Mouse (Mus musculus): Measurements from ENCODE around the gene Insl3. TPM values are rescaled to one million over a fixed set of nuclear protein-coding genes. Genes with fewer than 3 reads are reported as not detected.
A peak's percentile ranks its signal among the peaks of the same experiment; 100 is the strongest.

The Insl3 gene
- polyA plus RNA-seq, 1 experiment from 2014 or later, result 1.0 TPM

DNA sequence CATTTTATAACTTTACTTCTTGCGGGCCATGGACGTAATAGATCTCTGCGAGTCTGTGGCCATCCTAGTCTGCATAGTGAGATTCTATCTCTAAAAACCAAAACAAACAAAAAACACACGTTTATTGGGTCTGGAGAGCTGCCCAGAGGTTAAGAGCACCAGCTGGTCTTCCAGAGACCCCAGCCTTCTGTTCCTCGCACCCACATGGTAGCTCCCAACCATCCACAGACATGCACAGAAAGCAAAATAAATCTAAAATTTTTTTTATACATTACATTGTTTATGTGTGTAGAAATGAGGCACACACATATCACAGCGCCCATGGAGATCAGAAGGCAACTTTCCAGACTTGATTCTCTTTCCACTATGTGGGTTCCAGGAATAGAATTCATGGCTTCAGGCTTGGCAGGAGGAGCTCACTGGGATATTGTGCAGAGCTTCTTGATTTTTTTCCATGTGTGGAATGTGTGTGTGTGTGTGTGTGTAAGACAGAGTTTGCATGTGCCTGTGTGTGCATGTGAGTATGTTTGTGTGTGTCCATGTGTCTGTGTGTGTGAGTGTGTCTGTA is 16.8 kb upstream of the Insl3 start:
- Histone ChIP-seq H3K4me3 (ENCODE audit: low read depth, low read length) (peak overlapping the region; percentile 50), H3K9ac (ENCODE audit: low read depth, low read length) (peak overlapping the region; percentile 49; the same call in 1 of the 2 replicates), H3K27ac (replicated peaks; ENCODE audit: low read depth, low read length) (no peak overlapping the region; the same call in 1 of the 2 replicates), H3K4me1 (ENCODE audit: control insufficient read depth, insufficient read depth, low read length) (peaks cover 12% of the 10 kb centered on the region; the same call in 1 of the 2 replicates), H3K36me3 (ENCODE audit: control insufficient read depth, insufficient read depth, low read length) (no peaks in the 10 kb centered on the region), H3K9me3 (ENCODE audit: control insufficient read depth, low read length) (no peaks in the 10 kb centered on the region), H3K27me3 (replicated peaks; ENCODE audit: control insufficient read depth, insufficient read depth, low read length) (peaks cover 27% of the 10 kb centered on the region), H3K4me2 (ENCODE audit: low read depth, low read length) (peak overlapping the region; percentile 97)
- 59% methylated on average over 6 of the region's 6 CpGs for WGBS
- DNase-seq (ENCODE audit: low spot score), result no peak
- ATAC-seq (ENCODE audit: low read depth), result no peak

DNA sequence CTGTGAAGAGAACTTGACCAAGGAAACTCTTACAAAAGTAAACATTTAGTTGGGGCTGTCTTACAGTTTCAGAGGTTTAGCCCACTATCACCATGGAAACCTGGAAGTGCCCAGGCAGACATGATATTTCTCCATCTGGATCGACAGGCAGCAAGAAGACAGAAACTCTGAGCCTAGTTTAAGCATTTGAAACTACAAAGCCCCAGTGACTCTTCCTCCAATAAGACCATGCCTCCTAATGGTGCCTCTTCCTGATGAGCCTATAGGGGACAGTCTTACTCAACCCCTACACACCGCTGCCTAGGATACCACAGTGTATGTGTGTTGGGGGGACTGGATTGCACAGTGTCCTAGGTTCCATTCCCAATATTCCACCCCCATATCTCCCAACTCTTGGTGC is 14.9 kb upstream of the Insl3 start:
- 72% methylated on average over 2 of the region's 2 CpGs for WGBS
- no peak for ATAC-seq (ENCODE audit: low read depth)
- peaks cover 36% of the 10 kb centered on the region for H3K27me3 ChIP-seq (replicated peaks; ENCODE audit: control insufficient read depth, insufficient read depth, low read length)

DNA sequence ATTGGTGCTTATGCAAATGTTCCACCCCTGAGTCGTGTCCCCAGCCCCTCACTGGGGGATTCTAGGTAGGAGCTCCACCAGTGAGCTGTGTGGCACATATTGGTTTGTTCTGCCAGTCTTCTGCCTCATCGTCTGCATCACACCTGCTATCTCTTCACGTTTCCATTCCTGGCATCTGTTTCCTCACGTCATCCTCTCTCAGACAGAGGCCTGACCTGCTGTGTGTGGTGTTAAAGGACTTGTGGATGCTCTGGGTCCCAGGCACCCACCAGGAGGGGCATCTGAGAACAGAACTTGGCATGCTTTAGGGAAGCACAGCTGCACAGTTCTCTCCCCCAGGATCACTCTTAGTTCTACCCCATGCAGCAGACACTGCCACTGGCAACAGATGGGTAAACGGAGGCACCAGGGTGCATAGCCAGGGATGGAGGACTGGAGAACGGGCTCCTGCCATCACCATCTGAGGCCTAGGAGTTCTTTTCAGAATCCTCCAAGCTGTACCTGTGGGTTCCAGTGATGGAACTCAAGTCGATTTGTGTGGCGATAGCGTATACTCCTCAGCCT is 13.5 kb upstream of the Insl3 start:
- WGBS, result 35% methylated on average over 9 of the region's 9 CpGs
- Histone ChIP-seq H3K27ac (replicated peaks; ENCODE audit: low read depth, low read length) (no peak overlapping the region), H3K27me3 (replicated peaks; ENCODE audit: control insufficient read depth, insufficient read depth, low read length) (peaks cover 44% of the 10 kb centered on the region), H3K9ac (ENCODE audit: low read depth, low read length) (no peak overlapping the region), H3K36me3 (ENCODE audit: control insufficient read depth, insufficient read depth, low read length) (no peaks in the 10 kb centered on the region), H3K4me2 (ENCODE audit: low read depth, low read length) (peak overlapping the region; percentile 88; the same call in 1 of the 2 replicates), H3K4me3 (ENCODE audit: low read depth, low read length) (peak overlapping the region; percentile 61; the same call in 1 of the 2 replicates), H3K9me3 (ENCODE audit: control insufficient read depth, low read length) (no peaks in the 10 kb centered on the region), H3K4me1 (ENCODE audit: control insufficient read depth, insufficient read depth, low read length) (peaks cover 15% of the 10 kb centered on the region; the same call in 1 of the 2 replicates)
- no peak for ATAC-seq (ENCODE audit: low read depth)
- DNase-seq (ENCODE audit: low spot score), result no peak

More for the DNA sequence above, 14.9 kb upstream of the Insl3 start:
- H3K9ac ChIP-seq (ENCODE audit: low read depth, low read length), result no peak overlapping the region
- H3K36me3 ChIP-seq (ENCODE audit: control insufficient read depth, insufficient read depth, low read length), result no peaks in the 10 kb centered on the region
- DNase-seq (ENCODE audit: low spot score), result no peak
- no peak overlapping the region for H3K4me2 ChIP-seq (ENCODE audit: low read depth, low read length)
- peaks cover 12% of the 10 kb centered on the region; the same call in 1 of the 2 replicates for H3K4me1 ChIP-seq (ENCODE audit: control insufficient read depth, insufficient read depth, low read length)
- H3K27ac ChIP-seq (replicated peaks; ENCODE audit: low read depth, low read length), result no peak overlapping the region
- no peak overlapping the region for H3K4me3 ChIP-seq (ENCODE audit: low read depth, low read length)
- no peaks in the 10 kb centered on the region for H3K9me3 ChIP-seq (ENCODE audit: control insufficient read depth, low read length)

DNA sequence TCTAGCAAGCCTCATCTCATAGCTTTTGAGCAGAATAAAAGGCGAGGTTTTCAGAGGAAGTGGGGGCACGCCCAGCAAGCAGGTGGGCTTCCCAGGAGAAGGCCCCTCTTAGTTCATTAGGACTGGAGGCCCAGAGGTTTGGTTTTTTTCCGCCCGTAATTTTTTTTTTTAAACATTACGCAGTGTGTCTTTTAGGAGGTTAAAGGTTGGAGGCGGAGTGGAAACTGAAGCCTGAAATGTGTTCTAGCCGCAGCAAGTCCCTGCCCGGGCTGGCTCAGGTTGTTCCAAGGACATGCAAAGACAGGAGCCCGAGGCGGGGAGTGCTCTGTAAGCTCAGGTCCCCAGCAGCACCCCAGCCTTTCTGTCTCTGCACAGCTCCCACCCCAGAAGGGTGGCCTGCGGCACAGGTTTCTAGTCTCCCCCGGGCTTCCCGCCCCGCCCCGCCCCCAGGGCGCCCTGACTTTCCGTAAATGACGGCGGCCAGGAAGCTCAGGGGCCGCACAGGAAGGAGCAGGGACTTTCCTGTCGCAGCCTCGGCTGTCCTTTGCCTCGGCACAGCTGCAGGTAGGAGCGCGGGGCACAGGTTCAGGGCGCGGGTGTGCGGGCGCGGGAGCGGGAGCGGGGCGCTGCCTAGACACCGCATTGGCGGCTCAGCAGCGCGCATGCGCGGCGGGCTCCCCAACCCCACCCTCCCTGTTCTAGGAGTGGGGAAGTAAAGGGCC is 12.8 kb upstream of the Insl3 start, which contains the start of gene Jak3:
Gene Jak3, plus strand, starts transcription at position 277 of the 722 bp plus-strand sequence.
- ATAC-seq (ENCODE audit: low read depth) (peak; percentile 42), DNase-seq (ENCODE audit: low spot score) (peak; percentile 73)
- Histone ChIP-seq H3K27ac (replicated peaks; ENCODE audit: low read depth, low read length) (0 out of 2 replicates have a peak within 1 kb of the TSS, but pooled peaks have one; percentile 22), H3K4me1 (ENCODE audit: control insufficient read depth, insufficient read depth, low read length) (peaks cover 9% of the 10 kb centered on the region; the same call in 1 of the 2 replicates), H3K9me3 (ENCODE audit: control insufficient read depth, low read length) (no peaks in the 10 kb centered on the region), H3K9ac (ENCODE audit: low read depth, low read length) (peak within 1 kb of the TSS; percentile 75), H3K27me3 (replicated peaks; ENCODE audit: control insufficient read depth, insufficient read depth, low read length) (peaks cover 51% of the 10 kb centered on the region), H3K36me3 (ENCODE audit: control insufficient read depth, insufficient read depth, low read length) (no peaks in the 10 kb centered on the region), H3K4me3 (ENCODE audit: low read depth, low read length) (peak within 1 kb of the TSS; percentile 61), H3K4me2 (ENCODE audit: low read depth, low read length) (peak within 1 kb of the TSS; percentile 88)
- WGBS, result 5% methylated on average over 22 of the region's 40 CpGs

DNA sequence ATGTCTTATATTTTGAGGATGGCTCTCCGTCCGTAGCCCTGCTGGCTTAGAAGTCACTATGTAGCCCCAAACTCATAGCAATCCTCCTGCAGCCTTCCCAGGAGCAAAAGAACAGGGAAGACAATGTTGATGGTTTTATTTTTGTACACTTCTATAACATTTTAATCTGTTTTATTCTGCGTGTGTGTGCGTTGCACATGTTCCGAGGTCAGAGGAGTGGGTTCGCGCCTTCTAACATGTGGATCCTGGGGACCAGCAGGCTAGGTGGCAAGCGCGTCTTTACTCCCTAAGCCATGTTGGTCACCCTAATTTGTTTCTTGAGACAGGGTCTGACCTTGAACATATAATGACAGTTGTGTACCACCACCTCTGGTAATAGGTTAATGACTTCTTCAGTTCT is 12.2 kb upstream of the Insl3 start:
- DNase-seq (ENCODE audit: low spot score), result no peak
- H3K27ac ChIP-seq (replicated peaks; ENCODE audit: low read depth, low read length), result 0 out of 2 replicates have a peak overlapping the region, but pooled peaks have one; percentile 22
- WGBS, result 55% methylated on average over 9 of the region's 9 CpGs
- no peak for ATAC-seq (ENCODE audit: low read depth)
- peak overlapping the region; percentile 75 for H3K9ac ChIP-seq (ENCODE audit: low read depth, low read length)
- H3K36me3 ChIP-seq (ENCODE audit: control insufficient read depth, insufficient read depth, low read length), result no peaks in the 10 kb centered on the region
- H3K4me1 ChIP-seq (ENCODE audit: control insufficient read depth, insufficient read depth, low read length), result peaks cover 6% of the 10 kb centered on the region; the same call in 1 of the 2 replicates
- peak overlapping the region; percentile 88 for H3K4me2 ChIP-seq (ENCODE audit: low read depth, low read length)
- no peaks in the 10 kb centered on the region for H3K9me3 ChIP-seq (ENCODE audit: control insufficient read depth, low read length)
- H3K4me3 ChIP-seq (ENCODE audit: low read depth, low read length), result peak overlapping the region; percentile 61
- H3K27me3 ChIP-seq (replicated peaks; ENCODE audit: control insufficient read depth, insufficient read depth, low read length), result peaks cover 57% of the 10 kb centered on the region

DNA sequence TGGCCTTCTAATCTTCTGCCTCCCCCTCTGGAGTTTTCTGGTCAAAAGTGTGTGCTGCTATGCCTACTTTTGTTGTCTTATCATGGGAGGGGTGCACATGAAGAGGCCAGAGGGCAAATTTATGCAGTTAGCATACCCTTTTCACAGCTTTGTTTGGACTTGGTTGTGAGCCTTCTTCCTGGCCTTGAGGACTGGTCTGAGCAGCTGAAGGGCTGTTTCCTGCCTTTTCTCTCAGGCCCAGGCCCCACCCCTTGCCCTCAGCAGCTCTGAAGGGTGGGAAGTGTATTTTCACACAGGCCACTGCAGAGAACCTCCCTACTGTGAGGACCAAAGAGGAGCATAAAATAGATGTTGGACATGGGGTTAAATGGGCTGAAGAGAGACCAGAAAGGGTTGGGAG is 11.5 kb upstream of the Insl3 start:
- Histone ChIP-seq H3K27me3 (replicated peaks; ENCODE audit: control insufficient read depth, insufficient read depth, low read length) (peaks cover 65% of the 10 kb centered on the region), H3K9me3 (ENCODE audit: control insufficient read depth, low read length) (no peaks in the 10 kb centered on the region), H3K27ac (replicated peaks; ENCODE audit: low read depth, low read length) (no peak overlapping the region), H3K36me3 (ENCODE audit: control insufficient read depth, insufficient read depth, low read length) (no peaks in the 10 kb centered on the region), H3K4me3 (ENCODE audit: low read depth, low read length) (no peak overlapping the region), H3K9ac (ENCODE audit: low read depth, low read length) (no peak overlapping the region), H3K4me1 (ENCODE audit: control insufficient read depth, insufficient read depth, low read length) (0 out of 2 replicates have a peak, but pooled peaks cover 4% of the 10 kb centered on the region), H3K4me2 (ENCODE audit: low read depth, low read length) (peak overlapping the region; percentile 88; the same call in 1 of the 2 replicates)
- DNase-seq (ENCODE audit: low spot score) (no peak), ATAC-seq (ENCODE audit: low read depth) (no peak)

DNA sequence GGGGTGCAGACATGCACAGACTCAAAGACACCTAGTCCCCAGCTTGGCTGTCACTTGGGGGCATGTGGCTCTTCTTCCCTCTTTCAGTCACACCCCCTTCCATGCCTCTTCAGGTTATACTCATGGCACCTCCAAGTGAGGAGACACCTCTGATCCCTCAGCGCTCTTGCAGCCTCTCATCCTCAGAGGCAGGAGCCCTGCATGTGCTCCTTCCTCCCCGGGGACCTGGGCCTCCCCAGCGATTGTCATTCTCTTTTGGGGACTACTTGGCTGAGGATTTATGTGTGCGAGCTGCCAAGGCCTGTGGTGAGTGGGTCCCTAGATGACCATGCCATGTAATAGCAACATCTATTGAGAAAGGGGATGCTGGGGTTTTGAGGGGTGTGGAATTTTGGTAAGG is 10.8 kb upstream of the Insl3 start:
- H3K4me3 ChIP-seq (ENCODE audit: low read depth, low read length), result no peak overlapping the region
- DNase-seq (ENCODE audit: low spot score) (no peak), ATAC-seq (ENCODE audit: low read depth) (no peak)
- WGBS, result 63% methylated on average over 4 of the region's 4 CpGs
- no peak overlapping the region for H3K27ac ChIP-seq (replicated peaks; ENCODE audit: low read depth, low read length)
- no peaks in the 10 kb centered on the region for H3K9me3 ChIP-seq (ENCODE audit: control insufficient read depth, low read length)
- peaks cover 71% of the 10 kb centered on the region for H3K27me3 ChIP-seq (replicated peaks; ENCODE audit: control insufficient read depth, insufficient read depth, low read length)
- no peaks in the 10 kb centered on the region for H3K36me3 ChIP-seq (ENCODE audit: control insufficient read depth, insufficient read depth, low read length)
- H3K4me2 ChIP-seq (ENCODE audit: low read depth, low read length), result no peak overlapping the region
- no peak overlapping the region for H3K9ac ChIP-seq (ENCODE audit: low read depth, low read length)
- 0 out of 2 replicates have a peak, but pooled peaks cover 4% of the 10 kb centered on the region for H3K4me1 ChIP-seq (ENCODE audit: control insufficient read depth, insufficient read depth, low read length)

DNA sequence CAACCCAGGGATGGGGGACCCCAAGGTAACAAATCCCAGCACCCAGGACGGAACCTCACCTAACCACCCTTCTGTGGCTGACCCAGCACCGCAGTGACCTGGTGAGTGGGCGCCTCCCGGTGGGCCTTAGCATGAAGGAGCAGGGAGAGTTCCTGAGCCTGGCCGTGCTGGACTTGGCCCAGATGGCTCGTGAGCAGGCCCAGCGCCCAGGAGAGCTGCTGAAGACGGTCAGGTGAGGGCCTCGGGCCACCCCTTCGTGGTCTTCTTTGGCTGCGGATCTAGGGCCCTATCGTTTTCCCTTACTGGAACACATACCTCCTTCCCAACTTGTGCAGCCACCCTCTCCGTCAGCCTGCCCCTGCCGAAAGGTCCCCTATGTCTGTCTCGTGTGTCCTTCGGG is 9.9 kb upstream of the Insl3 start:
- Histone ChIP-seq H3K9me3 (ENCODE audit: control insufficient read depth, low read length) (no peaks in the 10 kb centered on the region), H3K4me3 (ENCODE audit: low read depth, low read length) (peak overlapping the region; percentile 26), H3K27me3 (replicated peaks; ENCODE audit: control insufficient read depth, insufficient read depth, low read length) (peaks cover 80% of the 10 kb centered on the region), H3K4me1 (ENCODE audit: control insufficient read depth, insufficient read depth, low read length) (0 out of 2 replicates have a peak, but pooled peaks cover 4% of the 10 kb centered on the region), H3K9ac (ENCODE audit: low read depth, low read length) (peak overlapping the region; percentile 19; the same call in 1 of the 2 replicates), H3K4me2 (ENCODE audit: low read depth, low read length) (peak overlapping the region; percentile 54), H3K27ac (replicated peaks; ENCODE audit: low read depth, low read length) (no peak overlapping the region), H3K36me3 (ENCODE audit: control insufficient read depth, insufficient read depth, low read length) (no peaks in the 10 kb centered on the region)
- ATAC-seq (ENCODE audit: low read depth) (no peak), DNase-seq (ENCODE audit: low spot score) (no peak)
- 23% methylated on average over 15 of the region's 16 CpGs for WGBS
